Mouse (Mus musculus) gastrocnemius, postnatal 25 days (tissue): ENCODE results near the gene Dnah5. TPM values are rescaled to one million over a fixed set of nuclear protein-coding genes. Genes with fewer than 3 reads are reported as not detected.

Experiments used
- DNase-seq: peaks from one replicate; pipeline ENCODE4 v3.0.0; 2022
- long read RNA-seq, 2 experiments: library from polyadenylated mRNA; stranded (forward); transcript quantifications; one replicate each; pipeline ENCODE4 v2.0.0; 2021
- total RNA-seq, 2 experiments: library from RNA; stranded (reverse); gene quantifications; 1 replicate in 1 of 2; 2 replicates in 1 of 2; pipeline ENCODE4 v1.2.3; 2021

Gene Dnah5
- not detected for total RNA-seq
- long read RNA-seq, experiment 1, result 0 reads
- long read RNA-seq, experiment 2, result 0 reads

DNA sequence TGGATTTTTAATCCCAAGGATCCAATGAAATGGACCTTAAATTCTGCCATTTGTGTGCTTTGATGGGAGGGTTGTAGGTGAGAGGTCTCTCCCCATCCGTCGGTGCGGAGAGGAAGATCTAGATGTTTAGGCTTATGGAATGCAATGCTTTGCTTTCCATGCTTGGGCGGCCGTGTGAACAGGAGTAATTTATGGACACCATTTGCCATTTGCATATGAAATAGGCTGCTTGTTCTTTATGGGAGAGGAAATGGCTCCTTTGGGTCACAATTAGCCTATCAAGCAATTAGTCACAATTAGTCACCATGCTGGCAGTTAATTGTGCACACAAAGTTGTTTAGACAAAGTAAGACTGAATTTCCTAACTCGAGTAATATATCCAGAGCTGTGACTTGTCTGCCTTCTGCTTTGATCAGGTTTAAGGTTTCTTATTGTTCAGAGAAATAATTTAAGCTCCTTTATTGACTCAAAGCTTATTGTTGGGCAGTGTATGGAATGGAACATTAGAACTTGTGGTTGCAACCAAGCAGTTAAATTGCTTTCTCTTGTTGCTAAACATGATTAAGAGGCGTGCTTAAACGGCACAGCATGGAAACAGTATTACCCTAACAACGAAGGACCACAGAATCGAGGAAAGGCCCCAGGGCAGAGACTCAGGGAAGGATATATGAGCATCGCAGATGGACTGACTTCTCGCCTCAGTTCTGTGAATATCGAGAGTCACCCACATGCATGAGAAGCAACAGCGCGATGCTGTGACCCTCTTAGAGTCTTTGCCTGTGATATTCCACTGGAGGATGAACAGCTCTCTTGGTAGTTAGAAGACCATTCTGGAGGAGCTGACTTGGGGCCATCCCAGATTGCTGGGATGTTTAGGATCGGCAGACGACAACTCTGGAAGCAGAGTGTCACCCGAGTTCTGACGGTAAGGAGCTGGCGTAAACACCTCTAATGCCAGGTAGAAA lies at the start of gene Dnah5:
TSS of gene Dnah5 (plus strand) at position 642 of the 965 bp plus-strand sequence.
- DNase-seq, result no peak

DNA sequence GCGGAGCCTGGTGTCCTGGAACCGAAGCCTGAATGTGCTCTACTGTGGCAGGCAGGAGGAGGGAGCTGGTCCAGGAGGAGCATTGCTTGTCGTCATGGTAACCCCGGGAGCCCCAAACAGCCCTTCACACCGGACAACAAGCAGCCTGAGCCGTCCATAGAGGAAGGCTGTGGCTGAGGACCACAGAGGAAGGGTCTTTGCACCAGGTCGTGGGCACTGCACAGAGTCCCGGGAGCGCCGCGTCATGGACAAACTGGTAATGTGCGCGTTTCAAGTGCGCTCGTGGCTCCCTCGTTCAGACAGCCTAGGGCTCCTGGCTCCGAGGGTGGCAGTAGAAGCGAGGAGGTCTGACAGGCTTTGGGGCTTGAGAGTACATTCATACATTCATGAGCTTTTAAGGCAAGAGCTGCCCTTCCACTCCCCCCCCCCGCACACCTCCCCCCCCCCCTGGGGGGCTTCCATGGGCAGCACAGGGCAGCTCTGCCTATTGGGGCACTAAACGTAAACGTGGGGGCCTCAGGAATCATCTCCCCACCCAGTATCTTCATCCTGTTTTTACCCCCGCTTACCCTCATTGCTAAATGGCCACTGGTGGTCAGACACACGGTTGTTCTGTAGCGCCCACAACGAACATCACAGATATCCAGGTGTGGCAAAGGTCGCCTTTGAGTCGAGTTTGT lies 48.6 kb upstream of the Dnah5 start:
- DNase-seq, result no peak

DNA sequence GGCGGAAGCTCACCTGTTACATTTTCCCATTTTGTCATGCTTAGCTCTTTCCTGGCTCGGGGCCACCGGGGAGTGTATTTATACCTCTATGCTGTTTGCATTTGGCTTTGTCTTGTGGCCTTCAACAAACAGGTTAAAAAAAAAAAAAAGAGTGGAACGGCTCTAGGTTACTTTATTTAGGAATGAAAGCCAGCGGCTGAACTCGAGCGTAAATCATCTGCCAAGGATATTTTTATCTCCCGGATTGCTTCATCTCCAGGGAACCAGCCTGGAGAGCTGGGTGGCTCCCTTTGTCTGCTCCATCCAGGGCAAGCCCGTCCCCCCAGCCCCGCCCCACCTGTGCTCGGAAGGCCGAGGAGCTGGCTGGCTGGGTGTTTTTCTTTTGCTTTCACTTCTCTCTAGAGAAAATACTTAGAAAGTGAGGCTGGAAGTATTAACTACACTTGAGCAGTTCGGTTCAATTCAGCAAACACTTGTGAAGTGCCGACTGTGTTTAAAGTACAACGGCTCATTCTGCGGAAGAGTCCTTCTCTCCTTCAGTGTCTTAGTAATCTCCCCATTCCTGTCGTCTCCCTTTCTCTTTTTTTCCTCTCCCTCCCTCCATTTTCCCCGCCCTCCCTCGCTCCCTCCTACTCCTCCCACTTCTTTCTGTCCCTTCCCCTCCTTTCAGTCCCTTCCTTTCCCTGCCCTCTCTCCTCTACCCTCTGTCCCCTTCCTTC lies 44.6 kb upstream of the Dnah5 start:
- DNase-seq, result peak; percentile 71

DNA sequence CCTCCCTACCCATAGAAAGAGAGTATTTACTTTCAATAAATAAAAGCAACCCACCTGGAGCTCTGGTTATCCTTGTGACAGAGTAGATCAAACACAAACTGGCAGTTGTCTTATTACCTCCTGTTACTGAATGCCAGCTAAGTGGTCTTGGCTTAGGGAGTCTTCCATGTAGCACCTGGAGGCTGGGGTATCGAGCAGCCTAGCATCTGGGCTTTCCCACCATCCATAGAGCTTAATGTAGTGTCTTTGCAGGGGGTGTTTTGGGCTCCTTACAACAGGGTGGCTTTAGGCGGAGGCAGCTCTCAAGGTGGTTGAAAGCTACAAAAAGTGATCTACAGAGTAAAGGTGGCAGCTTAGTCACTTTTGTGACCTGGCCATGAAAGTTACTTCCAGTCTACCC lies 41.3 kb upstream of the Dnah5 start:
- no peak for DNase-seq

DNA sequence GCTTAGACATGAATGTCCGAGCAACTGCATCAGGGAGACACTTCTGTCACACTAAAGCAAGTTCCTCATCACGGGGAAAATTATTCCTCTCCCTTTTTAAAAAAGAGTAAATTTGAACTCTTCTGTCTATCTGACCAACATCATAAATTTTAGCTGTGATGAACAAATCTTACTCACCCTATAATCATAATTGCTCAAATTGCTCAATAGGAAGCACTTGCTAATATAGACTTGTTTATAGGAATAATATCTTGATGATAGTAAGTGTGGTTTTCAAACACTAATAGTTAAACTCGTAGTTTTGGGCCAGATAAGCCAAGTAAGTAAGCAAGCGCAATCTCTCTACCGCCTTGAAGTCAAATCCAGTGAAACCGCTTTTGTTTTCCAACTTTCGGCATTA lies 38.3 kb upstream of the Dnah5 start:
- no peak for DNase-seq

DNA sequence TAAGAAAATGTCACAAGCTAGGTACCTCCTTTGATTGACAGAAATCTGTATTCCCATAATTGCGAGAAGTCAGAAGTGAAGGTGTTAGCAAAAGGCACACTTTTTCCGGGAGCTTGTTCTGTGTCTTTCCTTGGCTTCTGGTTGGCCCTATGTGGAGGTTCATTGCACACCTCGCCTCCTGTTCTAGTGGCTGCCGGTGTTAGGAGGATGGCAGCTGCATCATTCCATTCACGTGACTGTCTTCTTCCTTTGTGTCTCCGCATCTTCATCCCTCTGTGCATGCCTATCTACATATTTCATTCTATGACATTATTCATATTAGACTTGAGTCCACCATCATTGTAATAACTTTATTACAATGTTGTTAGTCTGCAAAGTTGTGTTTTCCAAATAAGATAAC lies 37.5 kb upstream of the Dnah5 start:
- no peak for DNase-seq

DNA sequence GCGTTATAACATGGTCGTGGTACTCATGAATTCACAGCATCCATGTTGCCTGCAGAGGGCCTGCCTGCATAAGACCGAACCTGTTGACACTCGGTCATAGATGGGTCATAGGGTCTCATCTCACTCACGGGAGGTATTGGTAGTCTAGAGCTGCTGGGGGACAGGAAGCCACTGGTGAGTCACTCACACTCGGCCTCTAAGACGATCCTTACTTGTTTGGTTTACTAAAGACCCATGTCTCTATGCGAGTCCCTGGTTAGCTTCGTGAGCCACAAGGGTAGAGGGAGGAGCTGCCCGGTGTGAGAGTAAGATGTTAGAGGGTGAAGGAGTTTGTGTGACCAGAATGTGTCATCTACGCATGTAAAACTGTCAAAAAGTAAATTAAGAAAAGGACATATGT lies 24.6 kb upstream of the Dnah5 start:
- no peak for DNase-seq

DNA sequence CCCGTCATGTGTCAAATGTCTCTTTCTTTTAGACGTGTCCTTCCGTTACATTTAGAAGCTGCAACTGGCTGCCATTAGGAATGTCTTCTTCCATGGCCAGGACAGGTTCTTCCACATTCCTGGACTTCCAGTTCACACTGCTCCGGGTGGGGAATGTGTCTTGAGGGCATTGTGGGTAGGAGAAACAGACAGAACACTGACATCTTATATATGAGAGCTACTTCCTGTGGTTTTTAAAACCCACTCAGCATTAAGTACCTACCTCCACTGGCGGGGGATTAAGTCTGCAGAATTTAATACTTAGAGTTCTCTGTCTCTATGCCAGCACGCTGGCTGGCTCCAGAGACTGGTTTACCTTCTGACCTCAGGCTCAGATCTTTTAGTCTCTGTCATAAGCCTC lies 24.0 kb upstream of the Dnah5 start:
- DNase-seq, result no peak

DNA sequence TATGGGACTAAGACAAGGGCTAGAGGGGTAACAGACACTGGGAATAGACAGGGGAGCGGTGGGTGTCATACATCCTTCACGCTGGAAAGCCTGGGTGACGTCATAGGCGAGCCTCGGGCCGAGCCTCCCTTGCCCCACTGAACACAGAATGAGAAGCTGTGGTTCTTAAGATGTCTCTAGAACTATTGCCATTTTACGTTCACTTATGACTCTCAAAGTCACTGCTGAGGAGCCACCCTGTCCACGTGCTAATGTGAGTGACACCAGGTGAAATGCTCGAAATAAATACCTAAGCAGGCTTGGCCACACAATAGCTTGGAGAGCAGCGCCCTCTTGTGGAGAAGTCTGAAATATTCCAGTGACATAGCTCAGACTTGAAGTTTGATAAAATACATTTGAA lies 21.7 kb upstream of the Dnah5 start:
- peak; percentile 9 for DNase-seq

DNA sequence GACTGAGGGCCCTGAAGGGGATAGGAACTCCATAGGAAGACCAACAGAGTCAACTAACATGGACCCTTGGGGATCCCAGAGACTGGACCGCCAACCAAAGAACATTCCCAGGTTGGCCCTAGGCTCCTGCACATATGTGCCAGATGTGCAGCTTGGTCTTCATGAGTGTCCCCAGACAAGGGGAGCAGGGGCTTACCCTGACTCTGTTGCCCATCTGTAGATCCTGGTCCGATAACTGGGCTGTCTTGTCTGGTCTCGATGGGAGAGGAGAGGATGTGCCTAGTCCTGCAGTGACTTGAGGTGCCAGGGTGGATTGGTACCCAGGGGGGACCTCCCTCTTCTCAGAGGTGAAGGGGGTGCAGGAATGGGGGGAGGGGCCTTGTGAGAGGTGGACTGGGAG lies 21.0 kb upstream of the Dnah5 start:
- DNase-seq, result no peak

DNA sequence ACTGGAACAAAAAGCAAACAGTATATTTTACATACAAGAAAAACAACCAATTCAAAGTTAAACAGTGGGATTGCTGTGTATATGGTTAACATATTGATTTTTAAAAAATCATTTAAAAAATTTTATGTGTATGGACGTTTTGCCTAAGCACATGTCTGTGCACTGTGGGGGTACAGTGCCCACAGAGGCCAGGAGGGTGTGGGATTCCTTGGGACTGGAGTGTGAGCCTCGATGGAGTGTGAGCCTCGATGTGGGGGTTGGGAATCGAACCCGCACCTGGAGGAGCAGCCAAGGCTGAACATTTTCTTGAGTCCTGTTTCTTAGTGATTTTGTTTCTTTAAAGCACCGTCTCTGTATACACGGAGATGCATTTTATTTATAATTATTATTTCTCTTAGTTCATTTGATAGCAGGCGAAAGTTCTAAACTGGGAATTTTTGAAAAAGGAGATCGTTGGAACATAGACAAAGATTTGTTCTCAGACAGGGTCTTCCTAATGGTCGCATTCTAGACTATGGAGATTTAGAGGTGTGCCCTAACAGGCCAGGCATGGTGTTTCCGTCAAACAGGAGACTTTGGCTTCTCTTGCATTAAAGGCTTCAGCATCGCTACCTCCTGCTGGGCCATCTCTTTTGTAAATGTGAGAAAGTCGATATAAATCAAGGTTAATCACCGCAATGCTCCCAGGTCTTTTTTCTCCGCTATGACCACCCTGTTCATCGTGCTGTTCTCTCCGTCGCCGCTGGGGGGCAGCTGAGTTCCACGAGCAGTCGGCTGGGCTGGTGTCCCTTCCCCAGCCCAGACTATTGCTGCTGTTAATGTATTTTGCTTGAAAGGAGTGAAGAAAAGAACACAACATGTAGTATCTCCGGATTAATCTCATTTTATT lies 15.8 kb upstream of the Dnah5 start:
- peak; percentile 26 for DNase-seq

DNA sequence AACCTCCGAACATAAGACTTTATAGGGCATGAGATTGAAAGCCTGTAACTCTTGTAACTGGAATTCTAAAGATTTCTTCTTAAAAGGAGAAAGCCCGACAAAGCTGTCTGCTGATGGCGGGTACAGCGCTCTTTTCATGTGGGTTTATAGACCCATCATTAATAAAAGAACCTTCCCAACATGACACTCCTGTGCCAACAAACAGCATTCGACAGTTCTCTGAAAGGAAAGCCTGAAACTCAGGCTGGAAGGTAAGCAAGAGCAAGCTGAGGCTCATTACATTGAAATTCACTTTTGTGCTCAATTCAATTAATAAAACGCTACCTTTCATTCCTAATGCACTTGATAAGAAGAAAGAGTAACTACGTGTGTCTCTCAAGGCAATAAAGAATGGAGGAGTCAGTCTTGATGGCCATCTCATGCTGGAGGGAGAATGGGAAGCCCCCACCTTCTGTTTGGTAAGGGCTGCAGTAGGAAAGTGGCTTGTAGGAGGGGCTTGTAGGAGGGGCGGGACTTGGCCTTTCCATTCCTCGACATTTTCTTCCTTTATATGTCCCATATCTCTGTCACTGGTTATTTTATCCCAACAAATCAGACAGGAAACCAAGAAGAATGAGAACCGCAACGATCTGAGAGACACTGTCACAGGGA lies 15.1 kb upstream of the Dnah5 start:
- no peak for DNase-seq

DNA sequence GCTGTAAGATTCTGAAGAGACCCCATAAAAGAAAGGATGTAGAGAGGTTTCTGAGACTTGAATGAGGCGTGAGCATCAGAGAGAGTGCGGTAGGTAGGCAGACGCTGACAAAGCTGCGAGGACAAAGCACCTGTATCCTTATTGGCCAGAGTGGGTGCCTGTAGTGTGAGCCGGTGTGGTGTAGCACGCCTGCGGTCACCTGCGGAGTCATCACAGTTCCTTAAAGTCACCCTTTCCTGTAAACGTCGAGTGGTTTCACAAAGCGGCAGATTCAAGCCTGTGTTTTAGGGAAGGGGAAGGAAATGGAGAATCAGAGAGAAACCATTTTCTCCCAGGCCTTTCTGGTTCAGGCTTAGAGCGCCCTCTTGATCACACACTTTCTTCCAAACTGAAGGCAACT lies 13.9 kb upstream of the Dnah5 start:
- no peak for DNase-seq

DNA sequence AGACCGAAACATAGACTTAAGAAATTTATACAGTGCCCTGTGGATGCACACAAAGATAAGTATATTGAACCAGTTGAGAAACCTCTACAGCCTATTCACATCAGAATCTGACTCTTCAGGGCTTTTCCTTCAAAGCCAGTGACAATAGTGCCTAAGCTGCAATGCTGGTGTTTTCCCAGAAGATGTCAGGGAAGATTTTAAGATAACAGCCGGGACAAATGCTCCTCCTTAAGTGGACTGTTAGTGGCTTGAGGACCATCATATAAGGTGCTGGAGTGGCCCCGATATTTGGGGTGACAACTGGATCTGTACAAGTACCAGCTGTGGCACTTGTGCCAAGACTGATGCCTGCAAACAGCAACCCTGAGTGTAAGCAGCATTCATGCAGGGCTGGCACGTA lies 4.9 kb upstream of the Dnah5 start:
- no peak for DNase-seq

DNA sequence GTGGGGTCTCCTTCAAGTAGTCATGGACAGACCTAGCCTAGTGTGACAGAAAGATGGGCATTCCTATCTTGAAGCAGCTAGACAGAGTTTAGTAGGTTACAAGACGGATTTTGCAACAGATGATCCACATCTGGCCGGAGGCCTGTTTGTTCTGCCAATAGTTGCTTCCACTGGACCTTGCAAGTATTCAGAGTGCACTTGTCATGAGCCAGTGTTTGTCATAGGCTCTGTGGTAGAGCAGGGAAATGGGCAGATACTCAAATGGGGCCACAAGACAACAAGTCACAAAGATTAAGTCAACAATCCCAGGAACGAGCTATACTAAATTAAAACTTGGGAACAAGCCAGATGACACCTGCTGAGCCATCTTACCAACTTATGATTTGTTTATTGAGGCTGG lies 1.1 kb downstream of the Dnah5 start:
- DNase-seq, result no peak

DNA sequence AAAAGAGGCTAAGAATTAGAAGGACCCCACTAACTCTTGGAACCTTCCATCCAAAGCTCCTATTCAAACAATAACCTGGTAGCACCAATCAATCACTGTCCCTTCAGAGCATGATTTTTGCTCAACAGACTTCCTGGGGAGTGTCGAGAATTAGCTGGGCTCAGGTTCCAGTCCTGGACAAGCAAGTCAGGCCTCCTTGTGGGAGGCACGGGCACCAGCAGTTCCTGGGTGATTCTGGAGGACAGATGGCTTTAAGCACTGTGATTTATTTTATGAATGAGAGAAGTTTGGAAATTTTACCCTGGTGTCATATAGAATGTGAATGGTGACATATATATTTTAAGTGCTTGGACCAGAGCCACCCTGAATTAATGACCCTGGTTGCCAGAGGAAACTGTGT lies 4.0 kb downstream of the Dnah5 start:
- no peak for DNase-seq

DNA sequence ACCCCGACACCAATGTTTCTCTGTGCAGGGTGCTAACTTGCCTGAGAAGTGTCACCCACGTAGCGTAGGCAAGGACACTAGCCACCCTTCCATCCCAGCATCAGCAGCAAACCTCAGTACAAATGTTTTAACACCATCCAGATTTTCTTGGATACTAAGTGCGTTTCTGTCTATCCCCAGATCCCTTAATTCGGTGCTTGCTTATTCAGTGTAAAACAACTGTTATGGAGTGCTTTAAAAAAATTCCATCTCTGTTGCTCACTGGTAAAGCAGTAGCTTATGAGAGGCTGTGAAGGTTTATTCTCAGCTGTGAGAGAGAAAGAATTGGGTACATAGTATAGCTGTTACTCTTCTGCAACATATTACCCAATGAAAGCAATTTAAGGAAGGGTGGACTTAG lies 9.5 kb downstream of the Dnah5 start:
- DNase-seq, result no peak

DNA sequence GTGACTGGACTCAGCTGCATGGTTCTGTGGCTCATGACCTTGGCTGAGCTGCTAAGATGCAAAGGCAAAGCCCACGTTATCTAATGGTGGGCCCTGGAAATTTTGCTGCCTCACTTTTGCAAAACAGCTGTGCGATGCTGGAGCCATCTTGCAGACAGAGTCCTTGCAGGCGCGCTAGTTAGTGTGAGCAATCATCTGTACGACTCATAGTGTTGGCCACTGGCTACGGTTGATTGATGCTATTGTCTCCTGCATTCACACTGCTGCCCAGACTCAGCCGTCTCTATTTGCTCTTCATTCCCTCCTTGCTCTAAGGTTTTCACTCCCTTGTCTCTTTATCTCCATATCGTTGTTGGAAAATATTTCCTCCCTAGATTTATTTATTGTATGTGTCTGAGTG lies 12.8 kb downstream of the Dnah5 start:
- DNase-seq, result no peak

DNA sequence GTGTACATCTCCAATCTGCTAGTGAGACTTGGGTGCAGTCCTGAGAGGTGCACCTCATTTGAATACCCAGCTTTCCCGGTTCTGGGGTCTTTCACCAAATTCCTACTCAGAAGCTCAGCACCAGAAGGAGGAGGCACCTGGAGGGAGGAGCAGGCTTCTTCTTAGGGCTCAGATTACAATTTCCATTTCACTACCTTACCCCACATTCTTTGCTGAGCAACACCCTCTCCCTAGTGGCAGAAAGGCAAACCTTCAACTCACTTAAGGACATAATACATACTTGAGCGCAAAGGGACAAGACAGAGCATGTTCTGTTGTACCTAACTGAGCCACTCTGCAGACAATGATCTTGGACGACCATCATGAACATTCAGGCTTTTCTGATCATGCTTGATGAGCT lies 23.8 kb downstream of the Dnah5 start:
- DNase-seq, result no peak

DNA sequence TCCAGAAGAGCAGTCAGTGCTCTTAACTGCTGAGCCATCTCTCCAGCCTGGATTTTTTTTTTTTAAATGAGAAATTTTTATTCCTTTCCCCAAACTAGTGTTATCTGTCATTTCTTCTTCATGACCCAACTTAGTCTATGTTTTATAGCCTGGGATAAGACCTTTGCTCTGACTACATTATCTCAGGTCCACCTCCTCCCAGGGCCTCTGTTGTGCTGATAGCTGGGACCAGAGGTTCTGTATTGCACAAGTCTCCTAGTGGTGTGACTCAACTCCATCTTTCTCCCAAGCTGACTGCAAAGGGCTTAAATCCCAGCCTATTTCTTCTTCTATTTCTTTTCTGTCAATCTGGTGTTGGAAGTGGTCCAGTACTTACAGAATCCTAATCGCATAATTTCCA lies 56.7 kb downstream of the Dnah5 start:
- no peak for DNase-seq

DNA sequence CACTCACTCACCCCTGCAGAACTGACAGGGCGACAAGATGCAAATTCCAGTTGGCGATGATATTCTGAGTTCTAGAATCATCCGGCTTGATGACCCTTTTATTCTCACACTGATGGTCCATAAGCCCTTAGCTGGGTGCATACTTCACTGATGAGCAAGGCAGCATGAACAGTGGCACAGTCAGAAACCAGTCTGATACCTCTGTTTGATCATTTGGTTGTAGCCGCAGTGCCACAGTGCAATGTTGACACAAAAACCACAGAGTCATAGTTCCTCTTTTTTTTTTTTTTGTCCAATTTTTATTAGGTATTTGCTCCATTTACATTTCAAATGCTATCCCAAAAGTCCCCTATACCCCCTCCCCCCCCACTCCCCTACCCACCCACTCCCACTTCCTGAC lies 95.9 kb downstream of the Dnah5 start:
- DNase-seq, result no peak
